In the genomic region with DNA sequence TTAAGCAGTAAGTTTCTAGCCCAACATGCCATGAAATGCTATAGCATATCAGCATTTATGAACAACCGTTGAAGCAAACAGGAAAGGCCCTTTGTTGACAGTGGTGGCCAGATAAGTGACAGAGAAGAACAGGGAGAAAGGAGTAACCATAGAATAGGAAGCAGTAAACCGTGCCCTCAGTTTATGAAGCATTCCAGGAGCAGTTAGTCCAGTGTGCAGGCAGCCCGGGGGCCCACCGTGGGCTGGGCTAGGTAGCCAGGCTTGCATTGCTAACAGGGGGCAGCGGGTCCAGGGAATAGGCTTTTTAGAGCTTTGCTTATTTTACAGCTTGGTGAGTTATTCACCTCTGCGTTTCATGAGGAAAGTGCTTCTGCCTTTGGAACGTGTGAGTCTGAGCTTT, we compare ENCODE assay signal across 29 mouse cellular contexts. TPM values are rescaled to one million over a fixed set of nuclear protein-coding genes. Genes with fewer than 3 reads are reported as not detected.
DNase-seq lines count a peak whose midpoint lies in the region; ATAC-seq lines count a peak whose summit lies in the region.
"Had no signal": no experiment of that assay in that cellular context is flagged by ENCODE, and none has a peak within 500 bp of the region (broad histone marks: within the 10 kb centered on the region; RNA-seq: fewer than 3 reads in every experiment).

No protein-coding gene starts in this region.

- H3K9me3 ChIP-seq in kidney, embryonic 16.5 days (ENCODE audit: low read length) = peaks cover 8% of the 10 kb centered on the region; the same call in 1 of the 2 replicates
- no peaks in the 10 kb centered on the region for H3K9me3 ChIP-seq in embryonic facial prominence, embryonic 12.5 days
- peaks cover 4% of the 10 kb centered on the region; the same call in 1 of the 2 replicates for H3K9me3 ChIP-seq in limb, embryonic 12.5 days
- H3K9me3 ChIP-seq: G1E; midbrain, embryonic 12.5 days; neural tube, embryonic 15.5 days had no signal

- peak overlapping the region; percentile 69 for H3K27ac ChIP-seq in kidney, embryonic 16.5 days (ENCODE audit: low read length)
- H3K27ac ChIP-seq in embryonic facial prominence, embryonic 12.5 days = peak overlapping the region; percentile 8; the same call in 1 of the 2 replicates
- H3K27ac ChIP-seq in limb, embryonic 12.5 days = peak overlapping the region; percentile 47
- H3K27ac ChIP-seq: hindbrain, embryonic 13.5 days; midbrain, embryonic 12.5 days; neural tube, embryonic 15.5 days had no signal

- H3K4me3 ChIP-seq in kidney, embryonic 16.5 days (ENCODE audit: low read length) = no peak overlapping the region
- H3K4me3 ChIP-seq in embryonic facial prominence, embryonic 12.5 days = no peak overlapping the region
- H3K4me3 ChIP-seq in limb, embryonic 12.5 days (replicated peaks) = no peak overlapping the region
- H3K4me3 ChIP-seq: heart, embryonic 12.5 days; hindbrain, embryonic 13.5 days; midbrain, embryonic 12.5 days; neural tube, embryonic 15.5 days had no signal

- H3K4me2 ChIP-seq in kidney, embryonic 16.5 days (replicated peaks; ENCODE audit: low read depth, low read length) = no peak overlapping the region
- no peak overlapping the region for H3K4me2 ChIP-seq in embryonic facial prominence, embryonic 12.5 days (replicated peaks)
- H3K4me2 ChIP-seq in limb, embryonic 12.5 days = no peak overlapping the region; the same call in 1 of the 2 replicates
- H3K4me2 ChIP-seq: heart, embryonic 12.5 days; hindbrain, embryonic 13.5 days; lung, embryonic 14.5 days; midbrain, embryonic 12.5 days; neural tube, embryonic 15.5 days had no signal

- peak; percentile 81 for ATAC-seq in kidney, embryonic 16.5 days (ENCODE audit: low FRiP score, low TSS enrichment)
- ATAC-seq in common myeloid progenitor, adult 5-6 weeks (replicated peaks; ENCODE audit: low read depth, poor library complexity, severe bottlenecking) = 0 out of 2 replicates have a peak, but pooled peaks have one; percentile 23
- ATAC-seq in embryonic facial prominence, embryonic 12.5 days (ENCODE audit: insufficient number of reproducible peaks, insufficient read depth, low FRiP score, low TSS enrichment) = no peak
- ATAC-seq in limb, embryonic 12.5 days (ENCODE audit: insufficient number of reproducible peaks, insufficient read depth, low FRiP score, low TSS enrichment, low read depth) = no peak; the same call in 1 of the 2 replicates
- ATAC-seq: forebrain, postnatal 0 days had no signal

- 19% methylated on average over 7 of the region's 7 CpGs for WGBS in kidney, embryonic 16.5 days
- 36% methylated on average over 7 of the region's 7 CpGs for WGBS in embryonic facial prominence, embryonic 12.5 days
- 16% methylated on average over 7 of the region's 7 CpGs for WGBS in limb, embryonic 12.5 days

- 0 out of 2 replicates have a peak, but pooled peaks cover 6% of the 10 kb centered on the region for H3K36me3 ChIP-seq in kidney, embryonic 16.5 days (ENCODE audit: insufficient read depth, low read length)
- H3K36me3 ChIP-seq in embryonic facial prominence, embryonic 12.5 days = peaks cover 14% of the 10 kb centered on the region; the same call in 1 of the 2 replicates
- peaks cover 24% of the 10 kb centered on the region for H3K36me3 ChIP-seq in limb, embryonic 12.5 days
- H3K36me3 ChIP-seq: G1E; hindbrain, embryonic 13.5 days; midbrain, embryonic 12.5 days; neural tube, embryonic 15.5 days had no signal

- H3K9ac ChIP-seq in kidney, embryonic 16.5 days (replicated peaks; ENCODE audit: low read length) = 0 out of 2 replicates have a peak overlapping the region, but pooled peaks have one; percentile 22
- H3K9ac ChIP-seq in embryonic facial prominence, embryonic 12.5 days = no peak overlapping the region
- H3K9ac ChIP-seq in limb, embryonic 12.5 days (replicated peaks) = no peak overlapping the region
- H3K9ac ChIP-seq: forebrain, postnatal 0 days; heart, embryonic 12.5 days; hindbrain, embryonic 13.5 days; lung, embryonic 14.5 days; midbrain, embryonic 12.5 days; neural tube, embryonic 15.5 days had no signal

- H3K4me1 ChIP-seq in kidney, embryonic 16.5 days (ENCODE audit: insufficient read depth, low read length) = peaks cover 15% of the 10 kb centered on the region
- H3K4me1 ChIP-seq in embryonic facial prominence, embryonic 12.5 days = peaks cover 16% of the 10 kb centered on the region
- peaks cover 21% of the 10 kb centered on the region for H3K4me1 ChIP-seq in limb, embryonic 12.5 days (replicated peaks)
- H3K4me1 ChIP-seq: hindbrain, embryonic 13.5 days; midbrain, embryonic 12.5 days; neural tube, embryonic 15.5 days had no signal

- no peaks in the 10 kb centered on the region for H3K27me3 ChIP-seq in kidney, embryonic 16.5 days (ENCODE audit: insufficient read depth, low read length)
- no peaks in the 10 kb centered on the region for H3K27me3 ChIP-seq in embryonic facial prominence, embryonic 12.5 days
- H3K27me3 ChIP-seq in limb, embryonic 12.5 days = no peaks in the 10 kb centered on the region
- H3K27me3 ChIP-seq: CH12.LX; heart, embryonic 12.5 days; hindbrain, embryonic 13.5 days; midbrain, embryonic 12.5 days; neural tube, embryonic 15.5 days had no signal

- no peak for DNase-seq in kidney, adult 8-10 months
- DNase-seq in lung, adult 18-20 months = no peak
- no peak for DNase-seq in MN1 (ENCODE audit: low spot score)
- DNase-seq: adrenal gland, adult 2 months; B cell, adult 2 months; cerebellum, adult 11-12 months; cerebellum, postnatal 14 days; forebrain, postnatal 0 days; gastrocnemius, postnatal 25 days; heart, adult 18-20 months; heart, postnatal 10 days; kidney, adult 2 months; layer of hippocampus, postnatal 36 days; lung, embryonic 14.5 days; lung, postnatal 4 days; right cerebral cortex, adult 18-20 months; thymus, adult 18-20 months; thymus, postnatal 36 days had no signal

RNA-seq across cellular contexts. Expression of a gene that starts 39.3 kb away (rescaled TPM):
- 6.1 and 6.3 TPM in 2 replicates for polyA plus RNA-seq in kidney, embryonic 16.5 days (2015; fragmentation: Nextera tagmentation; extraction: Ambion mirVana)
- total RNA-seq in common myeloid progenitor, adult 5-6 weeks (2017) = 0.18 TPM in 1 of 2 replicates, not detected in the other
- polyA plus RNA-seq in embryonic facial prominence, embryonic 12.5 days (2016; fragmentation: Nextera tagmentation; extraction: Ambion mirVana) = 7.1 and 8.3 TPM in 2 replicates
- 10.5 and 12.0 TPM in 2 replicates for polyA plus RNA-seq in limb, embryonic 12.5 days (2016; fragmentation: Nextera tagmentation; extraction: Ambion mirVana)
- total RNA-seq: CH12.LX had no signal
- polyA plus RNA-seq: G1E; liver, adult 2 months had no signal

Comparison
In these comparisons a context has a peak if more than half of its experiments do, and no peak if none do; other contexts are left out.
1. ATAC-seq: peak in kidney, embryonic 16.5 days (single experiment) and common myeloid progenitor, adult 5-6 weeks (single experiment); none in embryonic facial prominence, embryonic 12.5 days (single experiment) and limb, embryonic 12.5 days (single experiment).
2. H3K27ac ChIP-seq: peak in every context shown above with its lines; median percentile 69 in kidney, embryonic 16.5 days; 47 in limb, embryonic 12.5 days; 8 in embryonic facial prominence, embryonic 12.5 days.